Comparison of ENCODE assay signal across 13 mouse cellular contexts in genomic region chr1:23418941-23419340, GRCm38 (mm10).
"Had no signal": no experiment of that assay in that cellular context is flagged by ENCODE, and none has a peak within 500 bp of the region (broad histone marks: within the 10 kb centered on the region; RNA-seq: fewer than 3 reads in every experiment).

No protein-coding gene starts in this region.

- DNase-seq: kidney, adult 18-20 months; kidney, postnatal 14 days; lung, embryonic 14.5 days; lung, postnatal 4 days; right cerebral cortex, adult 18-20 months; right cerebral cortex, postnatal 25 days; thymus, postnatal 4 days had no signal

- H3K9me3 ChIP-seq: limb, embryonic 10.5 days; midbrain, embryonic 12.5 days had no signal

- H3K27me3 ChIP-seq: midbrain, embryonic 12.5 days had no signal

- H3K9ac ChIP-seq: lung, embryonic 14.5 days; midbrain, embryonic 12.5 days had no signal

- H3K27ac ChIP-seq: left cerebral cortex, adult 2 months; limb, embryonic 10.5 days; midbrain, embryonic 12.5 days; stomach, postnatal 0 days had no signal

- H3K36me3 ChIP-seq: limb, embryonic 10.5 days; midbrain, embryonic 12.5 days had no signal

- H3K4me3 ChIP-seq: left cerebral cortex, adult 2 months; limb, embryonic 10.5 days; midbrain, embryonic 12.5 days had no signal

- ATAC-seq: midbrain, embryonic 16.5 days had no signal

- H3K4me2 ChIP-seq: liver, embryonic 11.5 days; lung, embryonic 14.5 days; midbrain, embryonic 12.5 days had no signal

- H3K4me1 ChIP-seq: limb, embryonic 10.5 days; midbrain, embryonic 12.5 days had no signal
